Mouse (Mus musculus) heart, postnatal 0 days (tissue): ENCODE measurements around the gene Plxna2. TPM values are rescaled to one million over a fixed set of nuclear protein-coding genes. Genes with fewer than 3 reads are reported as not detected.

Experiments used
- ATAC-seq: fragments of 200-750 bp; cut with Nextera tagmentation; 2 replicates; pipeline ENCODE4 v1.8.0; 2017; ENCODE audit warnings: low read depth, moderate number of reproducible peaks, moderate library complexity; ENCODE audit not compliant: insufficient read depth
- DNase-seq: peaks from one replicate; pipeline ENCODE4 v3.0.0-alpha.2; 2016; ENCODE audit warnings: low spot score
- H3K27ac ChIP-seq: fragments of 300-500 bp; sonication (generic); 2 replicates; pipeline ENCODE4 v1.5.1; 2014; ENCODE audit warnings: low read depth, mild to moderate bottlenecking
- H3K27me3 ChIP-seq: fragments of 300-500 bp; sonication (generic); 2 replicates; pipeline ENCODE4 v1.6.1; 2014; ENCODE audit warnings: low read length, mixed read lengths; ENCODE audit not compliant: control insufficient read depth, insufficient read depth
- H3K36me3 ChIP-seq: fragments of 300-500 bp; sonication (generic); replicated peaks from 2 replicates; pipeline ENCODE4 v1.6.1; 2014; ENCODE audit warnings: low read length, mixed read lengths; ENCODE audit not compliant: control insufficient read depth, insufficient read depth
- H3K4me1 ChIP-seq: fragments of 300-500 bp; sonication (generic); 2 replicates; pipeline ENCODE4 v1.6.1; 2014; ENCODE audit warnings: antibody characterized with exemption; ENCODE audit not compliant: control insufficient read depth, insufficient read depth
- H3K4me2 ChIP-seq: fragments of 300-500 bp; sonication (generic); 2 replicates; pipeline ENCODE4 v1.6.1; 2014; ENCODE audit warnings: low read depth, mild to moderate bottlenecking, low read length, moderate library complexity
- H3K4me3 ChIP-seq: fragments of 300-500 bp; sonication (generic); 2 replicates; pipeline ENCODE4 v1.5.1; 2014; ENCODE audit warnings: low read depth, low read length
- H3K9ac ChIP-seq: fragments of 300-500 bp; sonication (generic); replicated peaks from 2 replicates; pipeline ENCODE4 v1.6.1; 2014; ENCODE audit warnings: low read depth, low read length, mixed read lengths
- H3K9me3 ChIP-seq: fragments of 300-500 bp; sonication (generic); replicated peaks from 2 replicates; pipeline ENCODE4 v1.6.1; 2016; ENCODE audit warnings: low read length; ENCODE audit not compliant: control insufficient read depth
- CTCF ChIP-seq: IDR thresholded peaks from 2 replicates; pipeline ENCODE4 v1.5.1; 2016; ENCODE audit warnings: antibody characterized with exemption, control low read depth, low read depth
- EP300 ChIP-seq: IDR thresholded peaks from 2 replicates; pipeline ENCODE4 v1.6.1; 2016; ENCODE audit warnings: antibody characterized with exemption, low read depth
- WGBS: fragments of 180-500 bp; shearing (Covaris S2); extraction: QIAGEN DNeasy Blood & Tissue Kit; methylation state at CpG from one replicate; pipeline ENCODE4 v1.1.7; 2014; 5-methylcytosine and 5-hydroxymethylcytosine counted together
- polyA plus RNA-seq: library from polyadenylated mRNA; unstranded; fragments of >200 nt; fragmentation: Nextera tagmentation; extraction: Ambion mirVana; gene quantifications from 2 replicates; pipeline ENCODE4 v1.2.1, GENCODE M21; 2015
- total RNA-seq: library from RNA; depleted of rRNA; stranded (reverse); fragments of >200 nt; gene quantifications from 2 replicates; pipeline ENCODE4 v1.2.3, GENCODE M21; 2014; ENCODE audit warnings: low replicate concordance

The Plxna2 gene
- total and polyA plus RNA-seq, 2 experiments from 2014 or later = 4.0 to 14.4 TPM

- Histone ChIP-seq H3K27me3 (no peaks in the 10 kb centered on the region), H3K4me2 (no peak overlapping the region), H3K4me3 (no peak overlapping the region), H3K4me1 (peaks cover 11% of the 10 kb centered on the region), H3K9me3 (no peaks in the 10 kb centered on the region), H3K36me3 (no peaks in the 10 kb centered on the region), H3K9ac (no peak overlapping the region), H3K27ac (no peak overlapping the region)
- WGBS = 91% methylated on average over 2 of the region's 2 CpGs
- ATAC-seq (no peak), DNase-seq (no peak)
- TF ChIP-seq CTCF = no peak
- no peak for TF ChIP-seq EP300
These were observed 116.8 kb downstream of the Plxna2 start for GRCm38 (mm10) chr1:194734836-194735235.

DNA sequence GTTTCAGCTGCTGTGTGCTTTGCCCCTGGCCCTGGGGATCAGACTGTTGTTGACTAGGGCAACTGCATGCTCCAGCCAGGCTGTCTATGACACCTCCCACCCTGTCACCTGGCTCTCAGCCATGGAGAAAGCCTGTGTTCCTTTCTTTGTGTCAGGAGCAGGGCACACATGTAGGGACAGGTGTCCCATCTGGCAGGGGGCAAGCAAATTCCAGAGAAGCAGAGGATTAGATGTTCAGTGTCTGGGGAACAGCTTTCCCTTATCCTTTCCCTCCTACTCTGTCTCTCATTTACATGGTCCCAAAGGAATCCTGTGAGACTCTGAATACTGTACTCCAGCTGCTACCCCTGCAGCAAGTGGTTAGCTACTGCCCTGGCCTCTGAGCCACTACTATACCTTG lies 121.9 kb downstream of the Plxna2 start:
- H3K27me3 ChIP-seq = no peaks in the 10 kb centered on the region
- no peak overlapping the region for H3K4me2 ChIP-seq
- H3K4me3 ChIP-seq = no peak overlapping the region
- no peak; the same call in 1 of the 2 replicates for ATAC-seq
- H3K9ac ChIP-seq = no peak overlapping the region
- H3K27ac ChIP-seq = no peak overlapping the region
- H3K36me3 ChIP-seq = no peaks in the 10 kb centered on the region
- H3K4me1 ChIP-seq = peaks cover 19% of the 10 kb centered on the region
- DNase-seq = no peak
- H3K9me3 ChIP-seq = no peaks in the 10 kb centered on the region
- no peak for TF ChIP-seq EP300
- no peak for TF ChIP-seq CTCF

- 0 out of 2 replicates have a peak, but pooled peaks cover 4% of the 10 kb centered on the region for H3K36me3 ChIP-seq
- ATAC-seq (no peak), DNase-seq (no peak)
- WGBS = 29% methylated on average over 2 of the region's 2 CpGs
- peak overlapping the region; percentile 36; the same call in 1 of the 2 replicates for H3K27ac ChIP-seq
- no peak overlapping the region for H3K4me3 ChIP-seq
- H3K27me3 ChIP-seq = no peaks in the 10 kb centered on the region
- no peak overlapping the region; the same call in 1 of the 2 replicates for H3K9ac ChIP-seq
- peaks cover 32% of the 10 kb centered on the region for H3K4me1 ChIP-seq
- no peak overlapping the region for H3K4me2 ChIP-seq
- H3K9me3 ChIP-seq = no peaks in the 10 kb centered on the region
- TF ChIP-seq EP300 (no peak), CTCF (no peak)
These were observed 124.9 kb downstream of the Plxna2 start for GRCm38 (mm10) chr1:194742901-194743422.

GRCm38 (mm10) chr1:194745177-194745934 lies 127.3 kb downstream of the Plxna2 start:
- H3K4me1 ChIP-seq = peaks cover 20% of the 10 kb centered on the region
- 68% methylated on average over 2 of the region's 2 CpGs for WGBS
- TF ChIP-seq CTCF (no peak), EP300 (no peak)
- ATAC-seq (no peak), DNase-seq (no peak)
- H3K9me3 ChIP-seq = no peaks in the 10 kb centered on the region
- H3K4me3 ChIP-seq = no peak overlapping the region
- H3K27me3 ChIP-seq = no peaks in the 10 kb centered on the region
- no peak overlapping the region for H3K4me2 ChIP-seq
- no peak overlapping the region for H3K9ac ChIP-seq
- no peak overlapping the region for H3K27ac ChIP-seq
- H3K36me3 ChIP-seq = peaks cover 6% of the 10 kb centered on the region; the same call in 1 of the 2 replicates

DNA sequence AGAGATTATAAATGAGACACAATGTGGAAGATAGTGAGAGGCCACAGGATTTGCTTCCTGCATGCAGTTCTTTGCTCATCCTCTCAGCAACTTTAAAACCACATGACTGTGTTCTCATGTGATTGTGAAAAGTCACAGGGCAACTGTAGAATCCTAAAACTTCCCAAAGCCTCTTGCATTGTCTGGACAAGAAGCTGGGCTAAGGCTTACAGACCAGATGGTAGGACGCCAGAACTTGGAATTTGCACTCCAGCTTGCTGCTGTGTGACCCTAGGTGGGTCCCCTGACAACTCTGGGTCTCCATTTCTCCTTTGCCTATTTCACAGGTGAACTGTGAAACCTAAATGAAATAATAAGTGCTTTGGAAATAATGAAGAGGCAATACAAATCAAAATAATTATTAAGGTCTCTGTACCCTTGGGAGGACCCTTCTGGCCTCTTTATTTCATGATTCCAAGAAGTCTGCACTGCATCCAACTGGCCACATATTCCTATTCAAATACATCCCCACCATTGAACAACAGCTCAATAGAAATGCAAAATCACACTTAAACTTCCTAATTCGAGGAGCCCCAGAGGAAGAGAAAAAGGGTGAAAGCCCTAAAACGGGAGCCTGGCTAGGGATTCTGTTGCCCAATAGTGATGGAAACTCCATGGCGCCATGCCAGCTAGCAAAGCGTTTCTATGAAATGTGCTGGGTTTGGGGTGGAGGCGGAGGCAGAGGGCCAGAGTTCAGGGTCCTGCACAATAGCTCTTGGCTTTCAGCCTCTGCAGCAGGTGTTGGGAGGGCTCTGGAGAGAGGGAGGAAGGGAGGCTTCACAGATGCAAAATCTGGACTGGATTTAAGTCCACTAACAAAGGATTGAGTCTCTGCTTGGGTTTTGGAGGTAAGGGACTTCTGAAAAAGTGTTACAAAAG lies 128.6 kb downstream of the Plxna2 start:
- DNase-seq (peak; percentile 19), ATAC-seq (peak; percentile 69; the same call in 1 of the 2 replicates)
- Histone ChIP-seq H3K9ac (no peak overlapping the region), H3K9me3 (no peaks in the 10 kb centered on the region), H3K4me1 (peaks cover 20% of the 10 kb centered on the region), H3K27me3 (no peaks in the 10 kb centered on the region), H3K27ac (no peak overlapping the region), H3K4me2 (no peak overlapping the region), H3K36me3 (peaks cover 18% of the 10 kb centered on the region), H3K4me3 (no peak overlapping the region)
- 36% methylated on average over 6 of the region's 6 CpGs for WGBS
- TF ChIP-seq EP300 (no peak), CTCF (no peak)
